Mouse (Mus musculus) hindbrain, embryonic 10.5 days (tissue): Measurements from ENCODE around the gene Cdv3. TPM values are rescaled to one million over a fixed set of nuclear protein-coding genes. Genes with fewer than 3 reads are reported as not detected.
"Not testable (repeated sequence)": the region's sequence is repeated elsewhere in the genome, so short reads cannot be mapped to it uniquely, and the experiment has no call there.

Experiments
- DNase-seq: peaks from one replicate; pipeline ENCODE4 v3.0.0-alpha.2; 2017; ENCODE audit warnings: low spot score
- H3K27ac ChIP-seq: fragments of 300-500 bp; sonication (generic); 2 replicates; pipeline ENCODE4 v1.5.1; 2016; ENCODE audit warnings: mild to moderate bottlenecking, moderate library complexity
- H3K27me3 ChIP-seq: fragments of 300-500 bp; sonication (generic); 2 replicates; pipeline ENCODE4 v1.6.1; 2016; ENCODE audit warnings: mild to moderate bottlenecking; ENCODE audit not compliant: poor library complexity, insufficient read depth, severe bottlenecking
- H3K36me3 ChIP-seq: fragments of 300-500 bp; sonication (generic); 2 replicates; pipeline ENCODE4 v1.6.1; 2016; ENCODE audit warnings: mild to moderate bottlenecking, moderate library complexity
- H3K4me1 ChIP-seq: fragments of 300-500 bp; sonication (generic); replicated peaks from 2 replicates; pipeline ENCODE4 v1.6.1; 2016; ENCODE audit warnings: mild to moderate bottlenecking
- H3K4me3 ChIP-seq: fragments of 300-500 bp; sonication (generic); 2 replicates; pipeline ENCODE4 v1.5.1; 2016; ENCODE audit warnings: mild to moderate bottlenecking, moderate library complexity
- H3K9me3 ChIP-seq: fragments of 300-500 bp; sonication (generic); 2 replicates; pipeline ENCODE4 v1.6.1; 2016; ENCODE audit warnings: mild to moderate bottlenecking, moderate library complexity
- WGBS: fragments of 180-500 bp; shearing (Covaris S2); methylation state at CpG from one replicate; pipeline ENCODE4 v1.1.7; 2016; 5-methylcytosine and 5-hydroxymethylcytosine counted together
- polyA plus RNA-seq: library from polyadenylated mRNA; unstranded; fragments of >200 nt; fragmentation: Nextera tagmentation; extraction: Ambion mirVana; gene quantifications from 2 replicates; pipeline ENCODE4 v1.2.1, GENCODE M21; 2016

Gene Cdv3
- polyA plus RNA-seq, 1 experiment from 2014 or later = 150 TPM

- peak overlapping the region; percentile 75 for H3K4me3 ChIP-seq
- H3K4me1 ChIP-seq = peaks cover 28% of the 10 kb centered on the region
- H3K27ac ChIP-seq = peak overlapping the region; percentile 99
- 2% methylated on average over 21 of the region's 21 CpGs for WGBS
- no peaks in the 10 kb centered on the region for H3K27me3 ChIP-seq
- DNase-seq = peak; percentile 27
- H3K9me3 ChIP-seq = no peaks in the 10 kb centered on the region
- H3K36me3 ChIP-seq = peaks cover 54% of the 10 kb centered on the region
These were observed 1.8 kb downstream of the Cdv3 start for GRCm38 (mm10) chr9:103363730-103364417.

- WGBS = 77% methylated on average over 6 of the region's 6 CpGs
- H3K36me3 ChIP-seq = peaks cover 55% of the 10 kb centered on the region
- H3K4me1 ChIP-seq = peaks cover 28% of the 10 kb centered on the region
- no peak for DNase-seq
- H3K4me3 ChIP-seq = peak overlapping the region; percentile 75
- no peak overlapping the region for H3K27ac ChIP-seq
- no peaks in the 10 kb centered on the region for H3K9me3 ChIP-seq
- H3K27me3 ChIP-seq = no peaks in the 10 kb centered on the region
These were observed 2.6 kb downstream of the Cdv3 start for GRCm38 (mm10) chr9:103363088-103363487.

GRCm38 (mm10) chr9:103360642-103361041, 5.0 kb downstream of the Cdv3 start:
- Histone ChIP-seq H3K9me3 (no peaks in the 10 kb centered on the region), H3K36me3 (peaks cover 78% of the 10 kb centered on the region), H3K4me1 (peaks cover 18% of the 10 kb centered on the region), H3K27ac (no peak overlapping the region), H3K4me3 (no peak overlapping the region), H3K27me3 (no peaks in the 10 kb centered on the region)
- WGBS = 83% methylated on average over 2 of the region's 2 CpGs
- no peak for DNase-seq

DNA sequence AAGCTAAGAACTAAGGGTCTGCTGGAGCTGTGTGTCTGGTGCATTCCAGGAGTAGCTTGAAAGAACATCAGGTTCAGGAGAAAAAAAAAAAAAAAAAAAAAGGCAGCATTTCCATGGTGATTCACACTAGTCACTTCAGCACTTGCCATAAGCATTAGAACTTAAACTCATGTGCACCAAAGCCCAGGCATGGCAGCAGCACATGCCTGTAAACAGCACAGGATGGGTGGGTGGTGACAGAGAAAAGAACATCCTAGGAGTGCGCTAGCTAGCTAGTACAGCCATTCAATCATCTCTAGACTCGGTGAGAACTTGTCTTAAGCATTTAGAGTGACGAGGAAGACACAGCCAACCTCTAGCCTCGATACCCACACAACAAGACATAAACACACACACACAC, 7.1 kb downstream of the Cdv3 start:
- Histone ChIP-seq H3K36me3 (peaks cover 89% of the 10 kb centered on the region), H3K27ac (no peak overlapping the region), H3K4me1 (peaks cover 14% of the 10 kb centered on the region), H3K27me3 (no peaks in the 10 kb centered on the region), H3K9me3 (no peaks in the 10 kb centered on the region), H3K4me3 (no peak overlapping the region)
- no peak for DNase-seq
- 89% methylated on average over 4 of the region's 4 CpGs for WGBS

- Histone ChIP-seq H3K9me3 (no peaks in the 10 kb centered on the region), H3K27me3 (no peaks in the 10 kb centered on the region), H3K27ac (no peak overlapping the region), H3K36me3 (peaks cover 88% of the 10 kb centered on the region), H3K4me3 (no peak overlapping the region), H3K4me1 (peaks cover 8% of the 10 kb centered on the region; the same call in 1 of the 2 replicates)
- no peak for DNase-seq
These were observed 7.7 kb downstream of the Cdv3 start for GRCm38 (mm10) chr9:103357893-103358292.

- not testable (repeated sequence) for H3K9me3 ChIP-seq, H3K27ac ChIP-seq, H3K4me3 ChIP-seq, H3K4me1 ChIP-seq, H3K27me3 ChIP-seq, DNase-seq
- H3K36me3 ChIP-seq = peaks cover 86% of the 10 kb centered on the region
- WGBS = 91% methylated on average over 7 of the region's 7 CpGs
These were observed 12.0 kb downstream of the Cdv3 start for GRCm38 (mm10) chr9:103353500-103354260.

DNA sequence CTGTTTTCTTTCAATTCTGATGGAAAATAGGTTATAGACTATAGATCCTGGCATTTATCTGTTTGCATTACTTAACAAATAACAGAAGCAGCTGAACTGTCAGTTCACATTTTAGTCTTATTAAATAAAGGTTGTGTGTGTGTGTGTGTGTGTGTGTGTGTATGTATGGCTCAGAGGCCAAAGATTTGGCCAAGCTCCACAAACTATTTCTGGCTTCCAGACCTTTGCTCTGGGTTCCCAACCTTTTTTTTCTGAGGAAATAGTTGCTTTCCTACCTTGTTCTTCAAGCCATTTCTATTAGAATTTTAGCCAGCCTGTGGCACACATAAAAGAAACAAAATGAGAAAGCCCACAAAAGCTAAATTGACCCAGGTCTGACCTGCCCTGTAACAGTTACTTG, 16.8 kb downstream of the Cdv3 start:
- DNase-seq = no peak
- no peak overlapping the region for H3K27ac ChIP-seq
- peaks cover 95% of the 10 kb centered on the region for H3K36me3 ChIP-seq
- H3K4me3 ChIP-seq = no peak overlapping the region
- H3K27me3 ChIP-seq = no peaks in the 10 kb centered on the region
- no peaks in the 10 kb centered on the region for H3K4me1 ChIP-seq
- no peaks in the 10 kb centered on the region for H3K9me3 ChIP-seq

- Histone ChIP-seq H3K9me3 (no peaks in the 10 kb centered on the region), H3K27me3 (no peaks in the 10 kb centered on the region), H3K4me1 (no peaks in the 10 kb centered on the region), H3K36me3 (peaks cover 96% of the 10 kb centered on the region), H3K27ac (no peak overlapping the region), H3K4me3 (no peak overlapping the region)
- no peak for DNase-seq
- 90% methylated on average over 1 of the region's 1 CpGs for WGBS
These were observed 17.6 kb downstream of the Cdv3 start for GRCm38 (mm10) chr9:103347996-103348490.

DNA sequence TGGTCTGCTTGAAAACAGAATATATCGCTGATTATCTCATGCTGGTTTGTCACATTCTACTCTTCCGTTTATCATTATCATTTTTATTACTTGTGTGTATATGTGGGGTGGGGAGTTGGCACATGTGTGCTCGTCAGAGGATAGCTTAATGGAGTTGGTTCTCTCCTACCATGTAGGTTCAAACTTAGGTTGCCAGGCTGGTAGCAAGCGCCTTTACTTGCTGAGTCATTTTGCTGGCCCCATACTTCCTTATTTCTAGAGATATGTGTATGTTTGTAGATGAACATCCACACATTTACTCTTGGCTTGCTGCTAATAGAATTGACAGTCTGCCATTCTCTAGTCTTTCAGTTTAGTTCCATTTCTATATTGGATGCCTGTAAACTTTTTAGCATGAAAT, 18.6 kb downstream of the Cdv3 start:
- Histone ChIP-seq H3K9me3 (no peaks in the 10 kb centered on the region), H3K4me1 (no peaks in the 10 kb centered on the region), H3K36me3 (peaks cover 97% of the 10 kb centered on the region), H3K4me3 (no peak overlapping the region), H3K27ac (no peak overlapping the region), H3K27me3 (no peaks in the 10 kb centered on the region)
- no peak for DNase-seq
- 92% methylated on average over 4 of the region's 4 CpGs for WGBS

DNA sequence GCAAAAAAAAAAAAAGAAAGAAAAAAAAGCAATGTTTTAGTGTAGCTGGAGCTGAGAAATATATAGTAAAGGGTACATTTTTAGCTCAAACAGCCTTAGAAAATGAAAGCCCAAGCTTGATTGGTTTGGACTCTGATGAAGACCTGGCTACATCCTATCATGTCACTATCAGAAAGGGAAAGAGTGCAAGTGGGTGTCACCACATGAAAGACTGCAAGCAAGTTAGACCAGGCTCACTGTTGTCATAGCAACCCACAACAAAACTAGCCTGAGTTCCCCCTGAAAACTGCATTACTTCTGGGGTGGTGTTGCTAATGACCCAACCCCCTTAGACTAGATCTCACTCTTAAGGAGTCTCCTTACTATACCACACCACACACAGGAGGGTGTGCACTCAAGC, 28.7 kb downstream of the Cdv3 start:
- Histone ChIP-seq H3K4me3 (no peak overlapping the region), H3K36me3 (peaks cover 98% of the 10 kb centered on the region)

DNA sequence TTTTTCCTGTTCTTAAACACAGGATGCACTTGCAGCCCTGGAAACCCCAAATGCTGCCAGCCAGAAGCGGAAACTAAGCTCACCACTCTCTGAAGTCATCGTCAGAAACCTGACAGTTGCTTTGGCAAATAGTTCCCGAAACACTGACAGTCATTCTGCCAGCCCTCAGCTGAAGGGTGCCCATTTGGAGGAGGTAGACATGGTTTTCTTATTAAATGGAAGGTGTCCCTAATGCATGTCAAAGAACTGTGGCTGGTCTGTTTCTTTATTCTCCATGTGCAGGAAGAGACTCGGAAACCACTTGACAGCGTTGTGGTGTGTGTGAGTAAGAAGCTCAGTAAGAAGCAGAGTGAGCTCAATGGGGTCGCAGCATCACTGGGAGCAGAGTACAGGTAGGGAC, 33.0 kb downstream of the Cdv3 start:
- H3K9me3 ChIP-seq = no peaks in the 10 kb centered on the region
- WGBS = 92% methylated on average over 6 of the region's 6 CpGs
- H3K4me3 ChIP-seq = no peak overlapping the region
- H3K27me3 ChIP-seq = no peaks in the 10 kb centered on the region
- DNase-seq = no peak
- peaks cover 98% of the 10 kb centered on the region for H3K36me3 ChIP-seq
- H3K27ac ChIP-seq = no peak overlapping the region
- no peaks in the 10 kb centered on the region for H3K4me1 ChIP-seq

More for the DNA sequence above, 28.7 kb downstream of the Cdv3 start:
- no peak for DNase-seq
- Histone ChIP-seq H3K9me3 (no peaks in the 10 kb centered on the region), H3K4me1 (no peaks in the 10 kb centered on the region), H3K27ac (no peak overlapping the region), H3K27me3 (no peaks in the 10 kb centered on the region)

GRCm38 (mm10) chr9:103326449-103326848, 39.2 kb downstream of the Cdv3 start:
- WGBS = 93% methylated on average over 9 of the region's 9 CpGs

DNA sequence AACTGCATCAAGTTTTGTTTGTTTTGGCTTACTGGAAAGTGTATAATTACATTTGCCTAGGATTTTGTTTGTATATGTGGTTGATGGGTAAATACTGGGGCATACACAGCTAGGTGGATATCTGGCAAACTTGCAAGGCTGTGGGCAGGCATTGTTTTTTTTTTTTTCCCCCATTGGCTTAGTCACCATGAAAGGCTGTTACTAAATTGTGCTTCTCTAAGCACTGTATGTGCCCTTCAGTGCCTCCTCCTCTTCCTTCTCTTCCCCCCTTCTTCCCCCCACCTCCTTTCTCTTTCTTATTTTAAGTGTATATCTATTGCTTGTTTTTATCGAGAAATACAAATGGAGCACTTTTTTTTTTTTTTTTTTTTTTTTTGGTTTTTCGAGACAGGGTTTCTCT, 41.0 kb downstream of the Cdv3 start:
- Histone ChIP-seq H3K9me3 (no peaks in the 10 kb centered on the region), H3K4me1 (no peaks in the 10 kb centered on the region), H3K36me3 (peaks cover 100% of the 10 kb centered on the region), H3K27ac (no peak overlapping the region), H3K27me3 (no peaks in the 10 kb centered on the region), H3K4me3 (no peak overlapping the region)
- no peak for DNase-seq
- 85% methylated on average over 1 of the region's 2 CpGs for WGBS

More at GRCm38 (mm10) chr9:103326449-103326848, 39.2 kb downstream of the Cdv3 start:
- Histone ChIP-seq H3K9me3 (no peaks in the 10 kb centered on the region), H3K27me3 (no peaks in the 10 kb centered on the region), H3K27ac (no peak overlapping the region), H3K4me3 (no peak overlapping the region), H3K4me1 (no peaks in the 10 kb centered on the region), H3K36me3 (peaks cover 98% of the 10 kb centered on the region)
- DNase-seq = no peak
